Mouse (Mus musculus) forebrain, embryonic 12.5 days (tissue): ENCODE results near the gene Nars2. TPM values are rescaled to one million over a fixed set of nuclear protein-coding genes. Genes with fewer than 3 reads are reported as not detected.

Experiments used
- ATAC-seq: fragments of 200-750 bp; cut with Nextera tagmentation; 2 replicates; pipeline ENCODE4 v1.8.0; 2017; ENCODE audit warnings: moderate TSS enrichment; ENCODE audit not compliant: low FRiP score
- H3K27ac ChIP-seq: fragments of 300-500 bp; sonication (generic); 2 replicates; pipeline ENCODE4 v1.5.1; 2016; ENCODE audit warnings: mild to moderate bottlenecking
- H3K27me3 ChIP-seq: fragments of 300-500 bp; sonication (generic); 2 replicates; pipeline ENCODE4 v1.6.1; 2016; ENCODE audit warnings: mild to moderate bottlenecking
- H3K36me3 ChIP-seq: fragments of 300-500 bp; sonication (generic); replicated peaks from 2 replicates; pipeline ENCODE4 v1.6.1; 2016; ENCODE audit warnings: mild to moderate bottlenecking
- H3K4me1 ChIP-seq: fragments of 300-500 bp; sonication (generic); 2 replicates; pipeline ENCODE4 v1.6.1; 2016
- H3K4me2 ChIP-seq: fragments of 300-500 bp; sonication (generic); 2 replicates; pipeline ENCODE4 v1.6.1; 2016; ENCODE audit warnings: mild to moderate bottlenecking, moderate library complexity
- H3K4me3 ChIP-seq: fragments of 300-500 bp; sonication (generic); replicated peaks from 2 replicates; pipeline ENCODE4 v1.5.1; 2016; ENCODE audit warnings: mild to moderate bottlenecking
- H3K9ac ChIP-seq: fragments of 300-500 bp; sonication (generic); 2 replicates; pipeline ENCODE4 v1.6.1; 2016; ENCODE audit warnings: mild to moderate bottlenecking
- H3K9me3 ChIP-seq: fragments of 300-500 bp; sonication (generic); 2 replicates; pipeline ENCODE4 v1.6.1; 2016
- WGBS: fragments of 180-500 bp; shearing (Covaris S2); methylation state at CpG from one replicate; pipeline ENCODE4 v1.1.7; 2016; 5-methylcytosine and 5-hydroxymethylcytosine counted together
- polyA plus RNA-seq: library from polyadenylated mRNA; unstranded; fragments of >200 nt; fragmentation: Nextera tagmentation; extraction: Ambion mirVana; gene quantifications from 2 replicates; pipeline ENCODE4 v1.2.1, GENCODE M21; 2016

The Nars2 gene
- polyA plus RNA-seq, 1 experiment from 2014 or later: 23.8 TPM

GRCm38 (mm10) chr7:96975914-96976313 is 24.6 kb downstream of the Nars2 start:
- no peak overlapping the region for H3K4me3 ChIP-seq
- H3K4me1 ChIP-seq: peaks cover 7% of the 10 kb centered on the region; the same call in 1 of the 2 replicates
- no peaks in the 10 kb centered on the region for H3K9me3 ChIP-seq
- no peak overlapping the region for H3K9ac ChIP-seq
- no peaks in the 10 kb centered on the region for H3K36me3 ChIP-seq
- no peak overlapping the region for H3K27ac ChIP-seq
- H3K27me3 ChIP-seq: no peaks in the 10 kb centered on the region
- no peak for ATAC-seq
- 94% methylated on average over 5 of the region's 5 CpGs for WGBS
- no peak overlapping the region for H3K4me2 ChIP-seq

- H3K36me3 ChIP-seq: no peaks in the 10 kb centered on the region
- H3K4me3 ChIP-seq: no peak overlapping the region
- no peak overlapping the region for H3K4me2 ChIP-seq
- peaks cover 7% of the 10 kb centered on the region; the same call in 1 of the 2 replicates for H3K4me1 ChIP-seq
- no peak overlapping the region for H3K27ac ChIP-seq
- no peak overlapping the region for H3K9ac ChIP-seq
- H3K27me3 ChIP-seq: no peaks in the 10 kb centered on the region
- ATAC-seq: no peak
- 76% methylated on average over 1 of the region's 1 CpGs for WGBS
- no peaks in the 10 kb centered on the region for H3K9me3 ChIP-seq
Measured at GRCm38 (mm10) chr7:96977209-96977608, 25.9 kb downstream of the Nars2 start.

- no peak overlapping the region for H3K27ac ChIP-seq
- no peak for ATAC-seq
- no peak overlapping the region for H3K4me3 ChIP-seq
- no peak overlapping the region for H3K4me2 ChIP-seq
- no peaks in the 10 kb centered on the region for H3K27me3 ChIP-seq
- H3K36me3 ChIP-seq: no peaks in the 10 kb centered on the region
- no peaks in the 10 kb centered on the region for H3K9me3 ChIP-seq
- peaks cover 20% of the 10 kb centered on the region for H3K4me1 ChIP-seq
- H3K9ac ChIP-seq: no peak overlapping the region
- 96% methylated on average over 2 of the region's 2 CpGs for WGBS
Measured at GRCm38 (mm10) chr7:96981366-96981765, 30.1 kb downstream of the Nars2 start.

DNA sequence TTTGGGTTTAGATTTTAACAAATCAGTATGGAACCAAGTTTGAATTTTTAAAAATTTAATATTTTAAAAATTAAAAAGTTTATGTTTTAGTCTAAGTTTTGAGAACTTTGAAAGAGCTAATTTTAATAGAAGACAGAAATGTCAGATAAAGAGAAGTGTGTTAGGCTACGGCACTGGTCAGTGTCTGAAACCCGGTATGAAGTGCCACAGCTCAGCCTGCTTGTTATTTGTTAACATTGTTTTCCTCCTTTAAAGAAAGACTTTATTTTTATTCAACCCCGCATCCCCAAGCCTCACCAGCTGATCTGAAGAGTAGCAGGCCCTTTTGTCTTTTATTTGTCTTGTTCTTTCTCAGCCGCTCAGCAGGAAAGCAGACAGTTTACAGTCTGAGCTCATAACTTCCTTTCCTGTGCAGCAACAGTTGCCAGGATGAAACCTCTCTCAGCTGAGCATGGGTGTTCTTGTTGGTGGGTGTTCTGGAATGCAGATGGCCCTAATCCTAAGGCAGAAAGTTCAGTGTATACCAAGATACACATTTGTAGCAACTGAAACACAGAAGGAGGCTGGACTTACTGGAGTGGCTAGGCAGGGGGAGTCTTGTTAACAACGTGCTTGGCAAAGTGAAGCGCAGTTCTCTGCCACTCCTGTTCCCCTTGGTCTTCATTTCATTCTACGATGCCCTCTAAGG is 32.5 kb downstream of the Nars2 start:
- WGBS: 34% methylated on average over 7 of the region's 7 CpGs
- Histone ChIP-seq H3K4me2 (no peak overlapping the region), H3K9ac (no peak overlapping the region), H3K27me3 (no peaks in the 10 kb centered on the region), H3K9me3 (no peaks in the 10 kb centered on the region), H3K4me1 (peaks cover 35% of the 10 kb centered on the region), H3K4me3 (no peak overlapping the region), H3K36me3 (no peaks in the 10 kb centered on the region), H3K27ac (no peak overlapping the region)
- ATAC-seq: 0 out of 2 replicates have a peak, but pooled peaks have one; percentile 33

DNA sequence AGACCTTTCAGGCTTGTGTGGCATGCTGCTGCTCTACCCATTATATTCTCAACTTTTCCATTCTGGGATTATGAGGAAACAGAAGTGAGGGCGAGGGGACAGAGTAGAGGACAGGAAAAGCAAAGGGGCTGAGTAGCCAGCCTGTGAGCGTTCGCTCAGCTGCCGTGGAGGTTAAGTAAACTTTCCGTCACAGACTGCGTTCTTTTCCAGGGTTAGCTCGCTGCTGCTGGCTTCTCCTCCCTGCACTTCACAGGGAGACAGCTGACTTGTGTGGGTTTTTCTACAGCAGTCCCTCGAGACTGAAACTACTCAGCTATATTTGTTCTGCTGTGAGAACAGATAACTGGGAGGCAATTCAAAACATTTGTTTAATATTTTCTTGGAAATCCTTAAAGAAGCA is 34.5 kb downstream of the Nars2 start:
- Histone ChIP-seq H3K27me3 (no peaks in the 10 kb centered on the region), H3K27ac (no peak overlapping the region), H3K9ac (no peak overlapping the region; the same call in 1 of the 2 replicates), H3K9me3 (no peaks in the 10 kb centered on the region), H3K4me1 (peaks cover 35% of the 10 kb centered on the region), H3K36me3 (no peaks in the 10 kb centered on the region), H3K4me3 (no peak overlapping the region), H3K4me2 (no peak overlapping the region)
- ATAC-seq: no peak
- WGBS: 57% methylated on average over 8 of the region's 8 CpGs

DNA sequence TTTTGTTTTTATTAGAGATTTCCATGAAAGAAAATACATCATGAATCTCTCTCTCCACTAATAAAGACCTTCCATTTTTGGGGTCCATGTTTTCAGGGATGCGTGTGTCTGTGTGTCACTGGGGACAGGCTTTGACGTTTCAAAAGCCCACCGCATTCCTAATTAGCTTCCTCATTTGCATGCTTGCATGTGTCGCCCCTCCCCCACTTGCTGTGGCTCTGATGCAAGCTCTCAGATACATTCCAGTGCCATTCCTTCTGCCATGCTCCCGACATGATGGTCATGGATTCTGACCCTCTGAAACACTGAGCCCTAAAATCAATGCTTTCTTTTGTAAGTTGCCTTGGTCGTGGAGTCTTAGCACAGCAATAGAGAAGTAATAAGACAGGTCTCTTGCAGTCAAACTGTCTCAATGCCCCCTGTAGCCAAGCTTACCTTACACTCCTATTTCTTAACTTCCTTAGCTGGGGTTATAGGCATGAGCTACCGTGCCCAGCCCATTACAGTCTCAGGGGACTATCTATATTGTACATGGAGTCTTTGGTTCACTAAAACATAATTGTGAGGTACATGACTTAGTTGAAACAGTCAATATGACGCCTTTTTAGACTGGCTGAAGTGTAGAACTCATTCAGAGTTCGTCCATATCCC is 35.6 kb downstream of the Nars2 start:
- H3K4me1 ChIP-seq: peaks cover 37% of the 10 kb centered on the region
- no peaks in the 10 kb centered on the region for H3K9me3 ChIP-seq
- no peak overlapping the region for H3K4me3 ChIP-seq
- peak overlapping the region; percentile 10 for H3K4me2 ChIP-seq
- WGBS: 32% methylated on average over 9 of the region's 9 CpGs
- no peak overlapping the region for H3K27ac ChIP-seq
- H3K36me3 ChIP-seq: no peaks in the 10 kb centered on the region
- peak; percentile 57; the same call in 1 of the 2 replicates for ATAC-seq
- no peak overlapping the region for H3K9ac ChIP-seq
- no peaks in the 10 kb centered on the region for H3K27me3 ChIP-seq

DNA sequence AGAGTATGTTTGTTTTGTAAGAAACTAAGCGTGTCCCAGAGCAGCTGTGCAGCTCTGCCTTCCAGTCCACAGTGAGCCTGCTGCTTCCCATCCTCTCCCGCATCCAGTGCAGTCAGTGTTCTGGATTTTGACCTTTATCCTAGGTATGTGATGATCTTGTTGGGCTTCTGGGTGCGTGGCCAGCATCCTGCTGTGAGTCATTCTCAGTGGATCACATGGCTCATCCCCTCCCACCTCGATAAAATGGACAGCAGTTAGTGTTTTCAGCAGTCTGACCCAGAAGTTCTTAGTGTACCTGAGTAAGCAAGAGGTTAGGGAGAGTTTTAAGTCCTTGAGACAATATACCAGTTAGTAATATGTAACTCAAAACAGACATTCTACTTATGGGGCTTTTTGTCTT is 36.4 kb downstream of the Nars2 start:
- Histone ChIP-seq H3K9ac (no peak overlapping the region), H3K4me1 (peaks cover 37% of the 10 kb centered on the region), H3K4me3 (no peak overlapping the region), H3K9me3 (no peaks in the 10 kb centered on the region), H3K4me2 (no peak overlapping the region), H3K27ac (no peak overlapping the region), H3K27me3 (no peaks in the 10 kb centered on the region), H3K36me3 (no peaks in the 10 kb centered on the region)
- ATAC-seq: no peak
- 73% methylated on average over 4 of the region's 4 CpGs for WGBS

- H3K27me3 ChIP-seq: no peaks in the 10 kb centered on the region
- no peak overlapping the region for H3K27ac ChIP-seq
- 0 out of 2 replicates have a peak, but pooled peaks cover 7% of the 10 kb centered on the region for H3K9me3 ChIP-seq
- H3K4me2 ChIP-seq: no peak overlapping the region
- ATAC-seq: no peak
- H3K36me3 ChIP-seq: no peaks in the 10 kb centered on the region
- WGBS: 78% methylated on average over 3 of the region's 3 CpGs
- H3K9ac ChIP-seq: no peak overlapping the region
- H3K4me3 ChIP-seq: no peak overlapping the region
- H3K4me1 ChIP-seq: no peaks in the 10 kb centered on the region
Measured at GRCm38 (mm10) chr7:97012956-97013355, 61.7 kb downstream of the Nars2 start.

DNA sequence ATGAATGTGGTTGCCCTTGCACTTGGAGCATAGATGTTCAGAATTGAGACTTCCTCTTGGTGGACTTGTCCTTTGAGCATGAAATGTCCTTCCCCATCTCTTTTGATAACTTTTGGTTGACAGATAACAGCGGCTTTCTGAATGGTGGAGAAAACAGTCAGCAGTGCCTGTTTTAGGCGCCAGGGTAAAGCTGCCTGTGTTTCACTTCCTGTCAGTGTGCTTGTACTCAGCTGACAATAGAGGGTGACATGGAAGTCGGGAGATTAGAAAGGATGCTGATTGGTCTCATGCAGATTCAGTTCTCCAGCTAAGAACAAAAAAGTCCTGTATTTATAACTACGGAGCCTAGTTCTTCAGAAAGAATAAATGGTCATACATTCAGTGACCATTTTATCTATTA is 66.7 kb downstream of the Nars2 start:
- Histone ChIP-seq H3K4me2 (no peak overlapping the region), H3K4me3 (no peak overlapping the region), H3K9me3 (0 out of 2 replicates have a peak, but pooled peaks cover 7% of the 10 kb centered on the region), H3K27me3 (no peaks in the 10 kb centered on the region), H3K4me1 (no peaks in the 10 kb centered on the region), H3K9ac (no peak overlapping the region), H3K36me3 (no peaks in the 10 kb centered on the region), H3K27ac (no peak overlapping the region)
- 68% methylated on average over 4 of the region's 4 CpGs for WGBS
- no peak for ATAC-seq

GRCm38 (mm10) chr7:97018418-97018817 is 67.1 kb downstream of the Nars2 start:
- Histone ChIP-seq H3K27me3 (no peaks in the 10 kb centered on the region), H3K27ac (no peak overlapping the region), H3K4me3 (no peak overlapping the region), H3K9ac (no peak overlapping the region), H3K36me3 (no peaks in the 10 kb centered on the region), H3K9me3 (0 out of 2 replicates have a peak, but pooled peaks cover 7% of the 10 kb centered on the region), H3K4me2 (no peak overlapping the region), H3K4me1 (no peaks in the 10 kb centered on the region)
- no peak for ATAC-seq
- 83% methylated on average over 3 of the region's 3 CpGs for WGBS

GRCm38 (mm10) chr7:97019303-97019702 is 68.0 kb downstream of the Nars2 start:
- WGBS: 74% methylated on average over 1 of the region's 1 CpGs

DNA sequence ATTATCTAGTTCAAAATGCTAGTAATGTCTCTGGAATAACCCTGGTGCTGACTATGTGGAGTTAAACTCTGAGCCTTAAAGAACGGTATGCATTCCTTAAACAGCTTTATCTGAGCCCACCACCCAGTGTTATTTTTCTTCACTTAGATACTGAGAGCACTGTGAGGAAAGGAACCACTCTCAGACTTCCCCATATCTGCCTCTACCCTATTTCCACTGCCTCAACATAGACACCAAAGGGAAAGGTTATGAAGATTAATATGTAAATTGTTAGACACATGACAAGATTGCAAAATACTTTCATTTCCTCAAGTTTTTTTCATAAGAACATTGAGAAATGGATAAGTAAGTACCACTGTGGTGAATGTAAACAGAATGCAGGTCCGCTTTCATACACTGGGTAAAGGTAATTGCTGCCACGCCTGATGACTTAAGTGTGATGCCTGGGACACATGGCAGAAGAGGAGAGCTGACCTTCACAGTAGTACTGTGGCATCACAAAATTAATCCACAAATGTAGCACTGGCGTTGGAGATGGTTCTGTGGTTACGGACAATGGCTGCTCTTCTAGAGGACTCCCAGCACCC is 75.6 kb downstream of the Nars2 start:
- no peaks in the 10 kb centered on the region for H3K36me3 ChIP-seq
- H3K9ac ChIP-seq: no peak overlapping the region
- H3K9me3 ChIP-seq: no peaks in the 10 kb centered on the region
- H3K4me2 ChIP-seq: no peak overlapping the region
- H3K27ac ChIP-seq: no peak overlapping the region
- 94% methylated on average over 5 of the region's 5 CpGs for WGBS
- H3K27me3 ChIP-seq: no peaks in the 10 kb centered on the region
- ATAC-seq: no peak
- H3K4me1 ChIP-seq: no peaks in the 10 kb centered on the region
- H3K4me3 ChIP-seq: no peak overlapping the region

More at GRCm38 (mm10) chr7:97019303-97019702, 68.0 kb downstream of the Nars2 start:
- Histone ChIP-seq H3K9me3 (0 out of 2 replicates have a peak, but pooled peaks cover 7% of the 10 kb centered on the region), H3K4me3 (no peak overlapping the region), H3K9ac (no peak overlapping the region), H3K4me2 (no peak overlapping the region), H3K27ac (no peak overlapping the region), H3K36me3 (no peaks in the 10 kb centered on the region), H3K4me1 (no peaks in the 10 kb centered on the region), H3K27me3 (no peaks in the 10 kb centered on the region)
- ATAC-seq: no peak
